Mouse (Mus musculus) ES-Bruce4 (cell line): ENCODE results near the gene Smurf2. TPM values are rescaled to one million over a fixed set of nuclear protein-coding genes. Genes with fewer than 3 reads are reported as not detected.

Experiments used
- H3K27ac ChIP-seq: 2 replicates; pipeline ENCODE4 v1.5.1; 2012; ENCODE audit warnings: low read length, inconsistent platforms; ENCODE audit not compliant: insufficient read depth
- H3K27me3 ChIP-seq: 2 replicates; pipeline ENCODE4 v1.6.1; 2012; ENCODE audit warnings: mild to moderate bottlenecking, low read length, inconsistent platforms; ENCODE audit not compliant: control insufficient read depth, poor library complexity, insufficient read depth, severe bottlenecking
- H3K36me3 ChIP-seq: 2 replicates; pipeline ENCODE4 v1.6.1; 2012; ENCODE audit warnings: inconsistent platforms, mild to moderate bottlenecking, low read length, moderate library complexity; ENCODE audit not compliant: control insufficient read depth, poor library complexity, insufficient read depth, severe bottlenecking
- H3K4me1 ChIP-seq: one replicate; pipeline ENCODE4 v1.8.1; 2011; ENCODE audit warnings: low read length; ENCODE audit not compliant: control insufficient read depth, insufficient read depth
- H3K4me3 ChIP-seq: 2 replicates; pipeline ENCODE4 v1.5.1; 2011; ENCODE audit warnings: low read depth, mild to moderate bottlenecking, low read length
- H3K9ac ChIP-seq: 2 replicates; pipeline ENCODE4 v1.6.1; 2012; ENCODE audit warnings: low read depth, mild to moderate bottlenecking, inconsistent platforms; ENCODE audit not compliant: poor library complexity, severe bottlenecking
- H3K9me3 ChIP-seq: replicated peaks from 2 replicates; pipeline ENCODE4 v1.6.1; 2012; ENCODE audit warnings: mild to moderate bottlenecking, low read length, inconsistent platforms; ENCODE audit not compliant: control insufficient read depth, poor library complexity, insufficient read depth, severe bottlenecking
- CTCF ChIP-seq: IDR thresholded peaks from one replicate; pipeline ENCODE4 v1.8.1; 2011; ENCODE audit warnings: low read depth, low read length
- EP300 ChIP-seq: IDR thresholded peaks from 2 replicates; pipeline ENCODE4 v1.6.1; 2011; ENCODE audit warnings: low read depth, low read length; ENCODE audit not compliant: insufficient read depth
- POLR2A ChIP-seq: IDR thresholded peaks from one replicate; pipeline ENCODE4 v1.8.1; 2011; ENCODE audit warnings: low read length; ENCODE audit not compliant: insufficient read depth
- polyA plus RNA-seq: library from polyadenylated mRNA; stranded (reverse); fragments of >200 nt; gene quantifications from 2 replicates; pipeline ENCODE4 v1.2.4, GENCODE M21; 2011; ENCODE audit warnings: low read depth; ENCODE audit not compliant: missing spikeins, insufficient read depth, insufficient read length

Smurf2 gene
- polyA plus RNA-seq, 1 experiment: 50.2 TPM

DNA sequence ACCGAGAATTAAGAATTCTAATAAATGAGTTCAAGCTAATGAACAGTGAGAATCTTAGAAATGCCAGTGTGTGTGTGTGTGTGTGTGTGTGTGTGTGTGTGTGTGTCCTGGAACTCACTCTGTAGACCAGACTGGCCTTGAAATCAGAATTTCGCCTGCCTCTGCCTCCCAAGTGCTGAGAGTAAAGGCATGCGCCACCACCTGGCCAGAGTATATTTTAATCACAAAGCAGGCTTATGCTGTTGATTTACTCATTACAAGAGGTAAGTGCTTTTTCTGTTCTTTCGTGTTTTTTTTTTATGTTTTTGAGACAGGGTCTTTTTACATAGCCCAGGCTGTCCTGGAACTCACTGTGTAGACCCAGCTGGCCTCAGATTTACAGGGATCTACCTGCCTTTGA, 126.7 kb downstream of the Smurf2 start:
- Histone ChIP-seq H3K27ac (no peak overlapping the region), H3K4me1 (no peaks in the 10 kb centered on the region), H3K27me3 (no peaks in the 10 kb centered on the region), H3K4me3 (no peak overlapping the region), H3K9me3 (no peaks in the 10 kb centered on the region), H3K36me3 (peaks cover 11% of the 10 kb centered on the region), H3K9ac (no peak overlapping the region)
- TF ChIP-seq CTCF (peak; percentile 43), POLR2A (no peak)

DNA sequence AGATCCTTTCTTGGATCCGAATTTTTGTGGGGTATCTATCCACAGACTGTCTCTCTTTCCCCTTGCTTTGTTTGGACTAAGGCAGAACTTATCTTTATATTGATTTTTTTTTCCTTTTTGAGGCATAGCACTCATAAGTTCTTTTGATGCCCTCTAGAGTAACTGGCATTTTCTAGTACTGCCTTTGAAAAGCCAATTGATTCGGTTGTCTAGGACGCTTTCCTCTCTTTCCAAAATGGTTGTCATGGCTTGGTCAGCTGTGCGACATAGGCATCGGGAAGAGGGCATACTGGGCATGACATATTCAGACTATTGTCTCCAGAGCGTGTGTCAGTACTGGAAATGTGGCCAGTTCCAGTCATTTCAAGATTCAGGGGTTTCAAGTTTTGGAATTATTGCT, 130.9 kb downstream of the Smurf2 start:
- Histone ChIP-seq H3K36me3 (peaks cover 34% of the 10 kb centered on the region), H3K9ac (peak overlapping the region; percentile 99), H3K9me3 (no peaks in the 10 kb centered on the region), H3K4me1 (no peaks in the 10 kb centered on the region), H3K4me3 (peak overlapping the region; percentile 78), H3K27me3 (no peaks in the 10 kb centered on the region), H3K27ac (peak overlapping the region; percentile 52)
- TF ChIP-seq POLR2A: no peak
- TF ChIP-seq CTCF: no peak

DNA sequence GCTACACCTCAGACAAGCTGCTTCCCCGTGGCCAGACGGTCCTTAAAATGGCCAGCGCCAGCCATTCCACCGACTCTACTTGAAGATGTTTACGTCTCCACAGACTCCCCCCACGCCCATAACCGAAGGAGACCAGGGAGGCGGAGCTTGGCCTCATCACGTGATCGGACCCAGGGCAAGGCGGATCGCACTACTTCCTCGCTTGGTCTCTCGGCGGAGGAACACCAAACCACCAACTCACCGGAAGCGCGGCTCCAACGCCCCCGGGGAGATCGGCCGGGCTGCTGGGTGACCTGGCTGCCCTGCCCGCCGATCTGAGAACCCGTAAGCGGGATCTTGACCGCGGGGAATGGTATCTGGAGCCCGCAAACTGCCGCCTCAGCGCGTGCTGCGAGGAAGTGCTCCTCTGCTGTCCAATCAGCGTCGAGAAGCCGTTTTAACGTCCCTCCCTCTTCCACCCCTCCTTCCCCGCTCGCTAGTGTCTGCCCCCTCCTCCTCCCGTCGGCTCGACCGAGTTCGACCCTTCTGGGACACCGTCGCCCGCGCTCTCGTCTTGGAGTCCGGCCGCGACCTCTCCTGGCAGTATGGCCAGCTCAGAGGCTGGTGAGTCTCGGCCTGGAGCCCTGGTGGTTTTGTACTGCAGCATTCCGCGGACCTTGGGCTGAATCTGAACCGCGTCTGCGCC, 131.6 kb downstream of the Smurf2 start, which contains the start of the genes Ddx5 and Cep95:
Gene Ddx5, minus strand, starts transcription at position 411 of the 685 bp plus-strand sequence.
Gene Cep95, plus strand, starts transcription at position 478 of the 685 bp plus-strand sequence.
- peaks cover 41% of the 10 kb centered on the region for H3K36me3 ChIP-seq
- no peaks in the 10 kb centered on the region for H3K27me3 ChIP-seq
- TF ChIP-seq POLR2A (peak; percentile 60), CTCF (no peak), EP300 (peak; percentile 49; the same call in 1 of the 2 replicates)
- H3K27ac ChIP-seq: peak within 1 kb of the TSS; percentile 79
- no peaks in the 10 kb centered on the region for H3K9me3 ChIP-seq
- H3K4me3 ChIP-seq: peak within 1 kb of the TSS; percentile 100
- no peaks in the 10 kb centered on the region for H3K4me1 ChIP-seq
- peak within 1 kb of the TSS; percentile 99 for H3K9ac ChIP-seq

DNA sequence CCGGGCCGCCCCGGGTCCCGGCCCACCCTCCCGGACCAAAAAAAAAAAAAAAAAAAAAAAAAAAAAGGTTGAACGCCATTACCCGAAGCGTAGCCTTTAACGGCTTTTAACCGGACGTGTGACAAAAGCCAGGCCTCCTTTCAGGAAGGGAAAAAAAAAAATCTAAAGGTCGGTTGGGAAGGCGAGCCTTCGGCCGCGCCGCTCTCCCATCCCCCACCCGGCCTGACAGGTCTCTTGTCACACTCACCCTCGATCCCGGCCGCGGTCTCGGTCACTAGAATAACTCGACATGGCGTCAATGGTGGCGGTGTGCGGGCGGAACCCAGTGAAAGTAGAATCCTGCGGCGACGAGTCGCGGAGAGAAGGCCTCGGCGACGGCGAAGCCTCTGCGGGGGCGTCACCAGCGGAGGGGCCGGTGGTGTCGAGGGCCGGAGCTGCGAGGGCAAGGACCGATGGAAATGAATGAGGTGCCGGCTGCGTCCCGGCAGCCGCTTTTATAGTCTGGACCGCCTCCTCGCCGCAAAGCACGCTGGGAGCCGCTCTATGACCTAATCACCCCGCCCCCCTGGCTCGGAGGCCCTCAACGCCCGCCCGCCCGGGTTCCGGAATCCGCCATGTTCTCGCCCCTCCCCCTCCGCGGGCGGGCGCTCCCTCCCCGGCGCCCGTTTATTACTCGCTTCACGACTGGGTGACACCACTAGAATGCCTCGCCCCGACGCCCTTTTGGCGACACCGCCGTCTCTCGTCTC, 132.3 kb downstream of the Smurf2 start:
- peak overlapping the region; percentile 79 for H3K27ac ChIP-seq
- TF ChIP-seq EP300 (no peak), POLR2A (peak; percentile 96)
- no peaks in the 10 kb centered on the region for H3K4me1 ChIP-seq
- no peaks in the 10 kb centered on the region for H3K9me3 ChIP-seq
- peaks cover 45% of the 10 kb centered on the region for H3K36me3 ChIP-seq
- peak overlapping the region; percentile 99 for H3K9ac ChIP-seq
- peak overlapping the region; percentile 100 for H3K4me3 ChIP-seq
- no peaks in the 10 kb centered on the region for H3K27me3 ChIP-seq

DNA sequence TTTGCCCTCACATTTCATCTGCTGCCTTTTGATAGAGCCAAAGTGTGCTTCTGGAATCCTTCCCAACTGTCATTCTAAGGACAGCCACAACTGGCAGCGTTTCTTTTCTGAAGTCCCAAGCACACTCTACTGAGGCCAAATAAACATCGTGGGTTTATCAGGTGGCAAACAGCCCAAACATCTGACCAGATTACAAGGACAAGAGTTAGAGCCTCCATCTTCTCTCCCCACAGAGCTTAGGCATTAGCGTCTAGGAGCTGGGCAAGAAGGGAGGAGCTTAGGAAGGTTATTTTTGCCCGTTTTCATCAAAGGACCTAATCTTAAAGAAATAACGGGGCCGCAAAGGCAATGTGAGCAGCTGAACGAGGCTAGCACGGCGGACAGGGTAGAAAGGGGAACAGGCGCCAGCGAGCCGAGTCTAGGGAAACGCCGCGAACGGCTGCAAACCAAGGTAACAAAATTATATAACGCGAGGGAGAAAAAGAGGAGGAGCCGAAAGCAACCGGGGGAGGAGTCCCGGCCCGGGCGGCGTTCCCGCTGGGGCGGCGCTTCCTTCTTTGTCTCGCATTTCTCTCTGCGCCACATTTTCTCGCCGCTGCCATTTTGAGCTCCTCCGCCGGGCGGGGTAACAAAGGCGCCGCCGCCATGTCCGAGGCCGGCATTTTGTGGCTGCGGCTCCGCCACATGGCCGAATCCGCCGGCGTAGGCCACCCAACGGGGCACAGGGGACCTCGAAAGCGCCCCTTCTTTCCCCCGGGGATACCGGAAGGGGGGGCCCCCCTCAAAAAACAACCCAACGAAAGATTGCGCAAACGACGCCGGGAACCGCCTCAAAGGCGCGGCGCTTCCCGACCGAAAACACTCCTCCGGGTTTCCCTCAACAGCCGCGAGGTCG, 133.1 kb downstream of the Smurf2 start:
- Histone ChIP-seq H3K9me3 (no peaks in the 10 kb centered on the region), H3K27ac (peak overlapping the region; percentile 36), H3K9ac (peak overlapping the region; percentile 99), H3K4me3 (peak overlapping the region; percentile 100), H3K36me3 (peaks cover 51% of the 10 kb centered on the region), H3K27me3 (no peaks in the 10 kb centered on the region), H3K4me1 (no peaks in the 10 kb centered on the region)
- TF ChIP-seq POLR2A (no peak), EP300 (no peak), CTCF (no peak)
